Mouse (Mus musculus) ES-E14 (cell line): ENCODE data around the gene Trpm4.

ENCODE experiments used
- CHD2 ChIP-seq: IDR thresholded peaks from 2 replicates; pipeline ENCODE4 v1.6.1; 2014; ENCODE audit warnings: mild to moderate bottlenecking, low read depth, low read length, inconsistent platforms
- HCFC1 ChIP-seq: IDR thresholded peaks from 2 replicates; pipeline ENCODE4 v1.6.1; 2012; ENCODE audit warnings: low read length, inconsistent platforms, borderline replicate concordance; ENCODE audit not compliant: insufficient read depth
- ZC3H11A ChIP-seq: IDR thresholded peaks from 2 replicates; pipeline ENCODE4 v1.6.1; 2012; ENCODE audit warnings: low read depth, mild to moderate bottlenecking, inconsistent platforms, low read length, borderline replicate concordance
- ZNF384 ChIP-seq: IDR thresholded peaks from 2 replicates; pipeline ENCODE4 v1.6.1; 2012; ENCODE audit warnings: low read depth, low read length, inconsistent platforms

DNA sequence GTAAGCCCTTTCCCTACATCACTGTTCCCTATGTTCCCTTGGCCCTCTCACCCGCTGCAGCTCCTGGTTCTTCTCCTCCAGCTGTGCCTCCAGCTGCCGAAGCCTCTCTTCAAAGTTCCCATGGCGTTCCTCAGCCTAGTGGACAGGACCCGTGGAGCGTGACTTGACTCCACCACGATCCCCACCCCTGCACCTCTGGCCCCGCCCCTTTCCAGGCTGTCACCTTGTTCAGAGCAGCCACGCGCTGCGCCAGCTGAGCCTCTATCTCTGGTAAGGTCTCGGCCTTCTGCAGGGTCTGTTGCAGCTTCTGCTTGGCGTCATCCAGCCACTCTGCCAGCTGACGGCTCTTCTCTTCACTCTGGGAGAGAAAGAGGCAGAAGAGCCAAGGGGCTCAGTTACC is 22.5 kb upstream of the Trpm4 start:
- TF ChIP-seq ZNF384: no peak
- no peak for TF ChIP-seq ZC3H11A
- TF ChIP-seq HCFC1: no peak
- TF ChIP-seq CHD2: no peak
